Mouse (Mus musculus) brain, embryonic 18.5 days (tissue): Measurements from ENCODE around the gene Polr3c.
"Not testable (repeated sequence)": the region's sequence is repeated elsewhere in the genome, so short reads cannot be mapped to it uniquely, and the experiment has no call there.

Experiments used
- DNase-seq: peaks from one replicate; pipeline ENCODE4 v3.0.0-alpha.2; 2012; ENCODE audit warnings: low read depth, low spot score

The Polr3c gene

GRCm38 (mm10) chr3:96727343-96727827, at the start of gene Polr3c, which contains the start of gene Rnf115:
Gene Polr3c (minus strand): TSS chr3:96727628.
Gene Rnf115 (plus strand): TSS chr3:96727664.
- DNase-seq = peak; percentile 76

DNA sequence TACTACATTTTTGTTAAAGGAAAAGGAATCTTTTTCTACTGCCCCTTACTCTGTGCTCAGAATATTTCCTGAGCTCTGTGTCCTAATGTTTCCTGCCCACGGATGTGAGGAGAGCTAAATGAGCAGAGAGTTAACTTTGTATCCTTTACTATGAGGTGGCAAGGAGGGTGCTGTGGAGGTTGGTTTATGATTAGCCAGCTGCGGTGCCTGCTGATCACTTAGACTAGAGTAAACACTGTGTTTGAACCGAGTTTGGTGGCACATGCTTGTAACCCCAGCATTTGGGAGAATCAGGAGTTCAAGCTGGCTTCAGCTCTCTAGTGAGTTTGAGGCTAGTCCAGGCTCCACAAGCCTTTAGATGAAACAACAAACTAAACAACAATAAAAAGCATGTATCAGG, 49.7 kb upstream of the Polr3c start:
- no peak for DNase-seq

GRCm38 (mm10) chr3:96772949-96773348, 45.5 kb upstream of the Polr3c start:
- no peak for DNase-seq

- no peak for DNase-seq
Measured at GRCm38 (mm10) chr3:96769971-96770370, 42.5 kb upstream of the Polr3c start.

- no peak for DNase-seq
Measured at GRCm38 (mm10) chr3:96764528-96764927, 37.1 kb upstream of the Polr3c start.

- DNase-seq = no peak
Measured at GRCm38 (mm10) chr3:96759695-96760094, 32.3 kb upstream of the Polr3c start.

- no peak for DNase-seq
Measured at GRCm38 (mm10) chr3:96757691-96758090, 30.3 kb upstream of the Polr3c start.

DNA sequence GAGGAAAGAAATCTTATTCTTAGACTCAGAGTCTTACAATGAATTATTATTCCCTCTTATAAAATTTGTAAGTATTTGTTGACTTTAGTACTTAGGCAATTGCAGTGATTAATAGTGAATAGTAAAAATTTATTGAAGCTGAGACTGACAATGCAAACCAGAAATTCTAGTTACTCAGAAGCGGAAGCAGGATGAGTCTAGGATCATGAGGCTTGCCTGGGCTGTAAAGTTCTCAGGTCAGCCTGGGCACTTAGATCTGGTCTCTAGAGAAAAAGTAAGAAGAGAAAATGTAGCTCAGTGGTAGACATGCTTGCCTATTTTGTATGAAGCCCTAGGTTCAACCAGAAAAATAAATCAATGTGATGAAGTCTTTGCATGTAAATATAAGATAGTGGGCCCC, 28.5 kb upstream of the Polr3c start:
- DNase-seq = no peak

GRCm38 (mm10) chr3:96746829-96747228, 19.4 kb upstream of the Polr3c start:
- no peak for DNase-seq

- DNase-seq = no peak
Measured at GRCm38 (mm10) chr3:96744348-96744747, 16.9 kb upstream of the Polr3c start.

- DNase-seq = not testable (repeated sequence)
Measured at GRCm38 (mm10) chr3:96740279-96740678, 12.9 kb upstream of the Polr3c start.

- no peak for DNase-seq
Measured at GRCm38 (mm10) chr3:96737995-96738394, 10.6 kb upstream of the Polr3c start.

GRCm38 (mm10) chr3:96737013-96737740, 9.7 kb upstream of the Polr3c start:
- DNase-seq = no peak

DNA sequence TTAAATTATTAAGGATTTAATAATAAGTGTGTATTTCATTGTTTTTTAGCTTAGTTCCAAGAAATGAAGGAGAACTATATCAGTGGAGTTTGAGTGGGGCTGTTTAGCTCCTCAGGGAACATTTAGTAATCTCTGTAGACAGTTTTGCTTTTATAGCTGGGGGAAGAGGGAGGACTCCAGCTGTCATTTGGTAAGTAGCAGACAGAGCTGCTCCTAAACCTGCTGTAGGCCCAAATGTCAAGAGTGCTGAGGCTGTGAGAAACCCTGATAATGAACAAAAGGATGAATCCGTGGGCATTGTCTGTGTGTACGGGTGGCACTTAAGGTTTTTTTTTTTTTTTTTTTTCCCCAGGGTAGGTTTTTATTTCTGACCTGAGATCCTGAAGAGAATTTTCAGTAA, 7.8 kb upstream of the Polr3c start:
- no peak for DNase-seq

DNA sequence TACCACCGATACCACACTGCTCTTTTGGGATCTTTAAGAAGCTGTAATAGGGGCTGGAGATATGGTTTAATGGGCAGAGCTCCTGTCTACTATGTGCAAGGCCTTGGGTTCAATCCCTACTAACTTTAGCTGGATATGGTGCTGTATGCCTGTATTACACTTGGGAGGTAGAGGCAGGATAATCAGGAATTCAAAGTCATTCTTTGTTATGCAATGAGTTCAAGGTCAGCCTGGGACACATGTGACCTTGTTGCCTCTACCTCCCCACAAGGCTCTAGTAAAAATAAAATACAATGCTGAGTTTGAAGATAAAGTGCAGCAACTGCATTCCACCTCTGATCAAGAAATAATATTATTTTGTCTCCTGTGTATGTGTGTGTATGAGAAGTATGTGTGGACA, 6.6 kb upstream of the Polr3c start:
- DNase-seq = no peak

DNA sequence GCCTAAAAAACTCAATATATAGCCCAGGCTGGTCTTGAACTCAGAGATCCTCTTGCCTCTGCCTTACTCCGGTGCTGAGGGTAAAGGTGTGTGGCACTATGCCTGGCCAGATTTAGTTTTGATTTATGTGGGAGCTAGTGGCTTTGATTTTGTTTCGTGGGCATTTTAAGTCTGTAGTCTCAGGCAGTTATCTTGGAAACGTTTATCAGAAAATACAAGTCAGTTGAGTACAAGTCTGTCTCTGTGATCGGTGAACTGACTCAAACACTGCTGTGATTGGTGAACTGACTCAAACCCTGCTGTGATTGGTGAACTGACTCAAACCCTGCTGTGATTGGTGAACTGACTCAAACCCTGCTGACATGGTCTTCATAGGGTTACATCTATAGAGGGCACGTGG, 3.4 kb upstream of the Polr3c start:
- DNase-seq = no peak

- no peak for DNase-seq
Measured at GRCm38 (mm10) chr3:96729403-96729784, 2.0 kb upstream of the Polr3c start.

DNA sequence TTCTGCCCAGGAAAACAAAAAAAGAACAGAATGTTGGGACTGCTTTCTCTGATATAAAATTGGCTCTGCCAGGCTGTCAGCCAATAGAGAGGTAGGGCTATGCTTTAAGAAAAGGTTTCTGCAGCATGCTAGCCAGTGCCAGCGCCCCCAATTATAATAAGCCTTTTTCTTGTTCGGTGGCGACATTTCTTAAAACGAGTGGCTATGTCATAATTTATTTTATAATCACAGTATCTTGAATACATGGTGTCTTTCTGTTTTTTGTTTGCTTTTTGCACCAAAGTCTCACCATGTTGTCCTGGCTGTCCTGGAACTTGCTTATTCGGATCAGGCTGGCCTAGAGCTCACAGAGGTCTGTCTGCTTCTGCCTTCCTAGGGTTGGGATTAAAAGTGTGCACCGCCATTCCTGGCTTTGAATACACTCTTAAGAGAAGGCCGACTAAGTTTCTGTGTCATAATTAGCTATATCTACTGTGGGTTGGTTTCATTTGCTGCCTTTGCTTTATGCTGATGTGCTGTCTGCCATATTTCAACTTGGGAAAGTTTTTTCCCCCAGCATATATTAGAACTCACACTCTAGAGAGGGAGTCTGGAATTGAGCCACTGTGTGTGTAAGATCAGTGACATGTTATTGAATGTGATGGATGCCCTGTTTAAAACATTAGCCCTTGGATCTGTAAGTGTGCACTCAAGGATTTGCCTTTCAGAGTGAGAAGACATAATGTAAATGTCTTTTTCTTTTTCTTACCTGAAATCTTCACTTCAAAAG, 1.4 kb upstream of the Polr3c start:
- DNase-seq = no peak

GRCm38 (mm10) chr3:96727828-96728633, 603 bp upstream of the Polr3c start:
- no peak for DNase-seq

- no peak for DNase-seq
Measured at GRCm38 (mm10) chr3:96719173-96719572, 8.3 kb downstream of the Polr3c start.

DNA sequence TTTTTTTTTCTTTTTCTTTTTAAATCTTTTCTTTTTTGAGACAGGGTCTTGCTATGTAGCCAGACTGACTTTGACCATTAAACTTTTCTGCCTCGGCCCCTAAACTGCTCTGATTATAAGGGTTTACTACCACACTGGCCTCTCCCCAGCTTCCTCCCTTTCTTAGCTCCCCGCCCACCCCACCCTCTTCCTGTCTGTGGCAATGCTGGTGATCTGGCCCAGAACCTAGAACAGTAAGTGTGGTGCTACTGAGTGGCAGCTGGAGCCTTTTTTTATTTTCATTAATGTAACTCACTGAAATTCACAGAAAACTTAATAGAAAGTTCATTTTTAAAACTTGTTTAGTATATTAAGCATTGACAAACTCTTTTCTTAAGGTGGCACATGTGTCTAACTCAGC, 11.6 kb downstream of the Polr3c start:
- no peak for DNase-seq

GRCm38 (mm10) chr3:96714286-96714685, 13.1 kb downstream of the Polr3c start:
- DNase-seq = no peak
